Mouse (Mus musculus) cerebellum, adult 2 months (tissue): ENCODE results near the gene Tmem198.

Experiments
- CTCF ChIP-seq: fragments of 200-500 bp; IDR thresholded peaks from 2 replicates; pipeline ENCODE4 v1.5.1; 2011; ENCODE audit warnings: low read depth, mild to moderate bottlenecking, control low read depth, low read length, moderate library complexity, borderline replicate concordance; ENCODE audit not compliant: insufficient read depth
- POLR2A ChIP-seq: fragments of 200-500 bp; IDR thresholded peaks from 2 replicates; pipeline ENCODE4 v1.6.1; 2011; ENCODE audit warnings: low read length, control low read depth, borderline replicate concordance; ENCODE audit not compliant: insufficient read depth

- TF ChIP-seq CTCF (no peak), POLR2A (no peak)
Observed at GRCm38 (mm10) chr1:75517984-75518383, 38.7 kb downstream of the Tmem198 start.
